Mouse (Mus musculus) liver, embryonic 14.5 days (tissue): ENCODE results near the gene Eif4b.

Experiments used
- CTCF ChIP-seq: IDR thresholded peaks from 2 replicates; pipeline ENCODE4 v1.5.1; 2016; ENCODE audit warnings: antibody characterized with exemption, low read depth, control low read depth
- EP300 ChIP-seq: IDR thresholded peaks from 2 replicates; pipeline ENCODE4 v1.6.1; 2016; ENCODE audit warnings: antibody characterized with exemption, low read depth

GRCm38 (mm10) chr15:102077111-102077677 lies 3.6 kb downstream of the Eif4b start:
- TF ChIP-seq CTCF (no peak), EP300 (no peak)
